Mouse (Mus musculus) cortical plate, adult 2 months (tissue): ENCODE measurements around the gene Ninj1.

ENCODE experiments used
- CTCF ChIP-seq: fragments of 200-500 bp; IDR thresholded peaks from 2 replicates; pipeline ENCODE4 v1.5.1; 2011; ENCODE audit warnings: mild to moderate bottlenecking, control low read depth, low read length; ENCODE audit not compliant: insufficient read depth; ENCODE audit errors: extremely low read depth
- POLR2A ChIP-seq: fragments of 200-500 bp; IDR thresholded peaks from 2 replicates; pipeline ENCODE4 v1.6.1; 2011; ENCODE audit warnings: mild to moderate bottlenecking, low read length, control low read depth; ENCODE audit not compliant: insufficient read depth; ENCODE audit errors: extremely low read depth

GRCm38 (mm10) chr13:49215128-49215503, 27.8 kb downstream of the Ninj1 start:
- TF ChIP-seq CTCF (no peak), POLR2A (no peak)
